Mouse (Mus musculus): ENCODE measurements at regions not wholly inside any gene's neighbourhood (a gene's known extent, or its start where the extent isn't known, plus 50 kb on each side); places are given as distances from the start of the nearest gene placed in this dataset.
"Not testable (repeated sequence)": the region's sequence is repeated elsewhere in the genome, so short reads cannot be mapped to it uniquely, and the experiment has no call there.

GRCm38 (mm10) chr6:103809986-103810341 is 299.6 kb downstream of the Chl1 start:
- no peak for DNase-seq (ENCODE audit: low read depth, low spot score)

GRCm38 (mm10) chr6:103810342-103811001 is 300.1 kb downstream of the Chl1 start:
- no peak for DNase-seq (ENCODE audit: low read depth, low spot score)

- not testable (repeated sequence) for DNase-seq (ENCODE audit: low read depth, low spot score)
Observed at GRCm38 (mm10) chr6:103816396-103816795, 306.0 kb downstream of the Chl1 start.

- no peak for DNase-seq (ENCODE audit: low read depth, low spot score)
Observed at GRCm38 (mm10) chr6:103826042-103826441, 315.7 kb downstream of the Chl1 start.

GRCm38 (mm10) chr6:103827623-103828022 is 317.2 kb downstream of the Chl1 start:
- no peak for DNase-seq (ENCODE audit: low read depth, low spot score)

- DNase-seq (ENCODE audit: low read depth, low spot score) = no peak
Observed at GRCm38 (mm10) chr6:103828866-103829265, 318.5 kb downstream of the Chl1 start.

GRCm38 (mm10) chr6:103832301-103832700 is 321.9 kb downstream of the Chl1 start:
- no peak for DNase-seq (ENCODE audit: low read depth, low spot score)

GRCm38 (mm10) chr6:103832808-103833207 is 322.4 kb downstream of the Chl1 start:
- DNase-seq (ENCODE audit: low read depth, low spot score) = no peak

GRCm38 (mm10) chr6:103833501-103834132 is 323.2 kb downstream of the Chl1 start:
- DNase-seq (ENCODE audit: low read depth, low spot score) = peak; percentile 35

GRCm38 (mm10) chr6:103834726-103835229 is 324.4 kb downstream of the Chl1 start:
- DNase-seq (ENCODE audit: low read depth, low spot score) = no peak

GRCm38 (mm10) chr6:103859787-103860186 is 349.4 kb downstream of the Chl1 start:
- no peak for DNase-seq (ENCODE audit: low read depth, low spot score)

- DNase-seq (ENCODE audit: low read depth, low spot score) = no peak
Observed at GRCm38 (mm10) chr6:103893455-103893854, 383.1 kb downstream of the Chl1 start.

GRCm38 (mm10) chr6:103924504-103924903 is 414.1 kb downstream of the Chl1 start:
- no peak for DNase-seq (ENCODE audit: low read depth, low spot score)

- no peak for DNase-seq (ENCODE audit: low read depth, low spot score)
Observed at GRCm38 (mm10) chr6:103927094-103927493, 416.7 kb downstream of the Chl1 start.

- DNase-seq (ENCODE audit: low read depth, low spot score) = no peak
Observed at GRCm38 (mm10) chr6:103940345-103940744, 430.0 kb downstream of the Chl1 start.

GRCm38 (mm10) chr6:103944361-103944760 is 434.0 kb downstream of the Chl1 start:
- no peak for DNase-seq (ENCODE audit: low read depth, low spot score)

- no peak for DNase-seq (ENCODE audit: low read depth, low spot score)
Observed at GRCm38 (mm10) chr6:103947474-103947873, 437.1 kb downstream of the Chl1 start.

GRCm38 (mm10) chr6:103953134-103953771 is 442.9 kb downstream of the Chl1 start:
- no peak for DNase-seq (ENCODE audit: low read depth, low spot score)

GRCm38 (mm10) chr6:103959002-103959401 is 448.6 kb downstream of the Chl1 start:
- DNase-seq (ENCODE audit: low read depth, low spot score) = no peak

- DNase-seq (ENCODE audit: low read depth, low spot score) = no peak
Observed at GRCm38 (mm10) chr6:103967811-103968420, 457.5 kb downstream of the Chl1 start.

GRCm38 (mm10) chr6:103999186-103999585 is 488.8 kb downstream of the Chl1 start:
- no peak for DNase-seq (ENCODE audit: low read depth, low spot score)

GRCm38 (mm10) chr6:104028439-104029091 is 464.0 kb upstream of the Cntn6 start:
- DNase-seq (ENCODE audit: low read depth, low spot score) = peak; percentile 70
